Mouse (Mus musculus) lung, postnatal 0 days (tissue): Measurements from ENCODE around the gene Ablim1.

ENCODE experiments used
- CTCF ChIP-seq: IDR thresholded peaks from 2 replicates; pipeline ENCODE4 v1.5.1; 2016; ENCODE audit warnings: antibody characterized with exemption, mild to moderate bottlenecking
- EP300 ChIP-seq: IDR thresholded peaks from 2 replicates; pipeline ENCODE4 v1.6.1; 2016; ENCODE audit warnings: antibody characterized with exemption, mild to moderate bottlenecking, control low read depth

DNA sequence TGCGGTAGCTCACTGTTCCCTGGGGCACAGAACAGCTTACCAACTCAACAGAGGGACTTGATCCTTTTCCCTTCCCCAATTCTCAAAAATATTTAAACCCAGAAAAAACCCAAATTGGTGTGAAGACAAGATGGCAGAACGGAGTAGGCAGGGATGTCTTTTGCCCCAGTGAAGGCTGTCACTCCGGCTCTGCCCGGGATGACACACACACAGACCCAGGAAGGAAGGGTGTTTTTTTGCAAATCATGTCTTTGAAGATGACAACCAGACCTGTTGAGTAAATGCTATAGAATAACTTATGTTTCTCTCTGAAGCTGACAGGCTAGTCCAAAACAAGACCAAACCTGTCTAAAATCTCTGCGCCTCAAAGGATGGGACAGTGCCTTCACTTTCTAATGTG is 187.2 kb downstream of the Ablim1 start:
- no peak for TF ChIP-seq CTCF
- no peak for TF ChIP-seq EP300
